Mouse (Mus musculus) kidney, embryonic 16.5 days (tissue): ENCODE results near the gene Apobec4. TPM values are rescaled to one million over a fixed set of nuclear protein-coding genes. Genes with fewer than 3 reads are reported as not detected.

Source experiments
- ATAC-seq: fragments of 200-750 bp; cut with Nextera tagmentation; 2 replicates; pipeline ENCODE4 v1.8.0; 2017; ENCODE audit warnings: moderate TSS enrichment; ENCODE audit not compliant: low FRiP score, low TSS enrichment
- H3K27ac ChIP-seq: fragments of 300-500 bp; sonication (generic); 2 replicates; pipeline ENCODE4 v1.5.1; 2014; ENCODE audit warnings: low read length
- H3K27me3 ChIP-seq: fragments of 300-500 bp; sonication (generic); 2 replicates; pipeline ENCODE4 v1.6.1; 2014; ENCODE audit warnings: low read length, control low read depth, mixed read lengths; ENCODE audit not compliant: insufficient read depth
- H3K36me3 ChIP-seq: fragments of 300-500 bp; sonication (generic); 2 replicates; pipeline ENCODE4 v1.6.1; 2014; ENCODE audit warnings: low read length, control low read depth, mixed read lengths; ENCODE audit not compliant: insufficient read depth
- H3K4me1 ChIP-seq: fragments of 300-500 bp; sonication (generic); 2 replicates; pipeline ENCODE4 v1.6.1; 2014; ENCODE audit warnings: low read length, control low read depth, mixed read lengths; ENCODE audit not compliant: insufficient read depth
- H3K4me2 ChIP-seq: fragments of 300-500 bp; sonication (generic); replicated peaks from 2 replicates; pipeline ENCODE4 v1.6.1; 2014; ENCODE audit warnings: low read depth, low read length
- H3K4me3 ChIP-seq: fragments of 300-500 bp; sonication (generic); 2 replicates; pipeline ENCODE4 v1.5.1; 2014; ENCODE audit warnings: mild to moderate bottlenecking, low read length
- H3K9ac ChIP-seq: fragments of 300-500 bp; sonication (generic); replicated peaks from 2 replicates; pipeline ENCODE4 v1.6.1; 2014; ENCODE audit warnings: low read length
- H3K9me3 ChIP-seq: fragments of 300-500 bp; sonication (generic); 2 replicates; pipeline ENCODE4 v1.6.1; 2016; ENCODE audit warnings: low read length, control low read depth
- WGBS: fragments of 180-500 bp; shearing (Covaris S2); extraction: QIAGEN DNeasy Blood & Tissue Kit; methylation state at CpG from one replicate; pipeline ENCODE4 v1.1.7; 2014; 5-methylcytosine and 5-hydroxymethylcytosine counted together
- polyA plus RNA-seq: library from polyadenylated mRNA; unstranded; fragments of >200 nt; fragmentation: Nextera tagmentation; extraction: Ambion mirVana; gene quantifications from 2 replicates; pipeline ENCODE4 v1.2.1, GENCODE M21; 2015

Gene Apobec4
- polyA plus RNA-seq: not detected in 2 replicates

- Histone ChIP-seq H3K27ac (no peak within 1 kb of the TSS), H3K36me3 (no peaks in the 10 kb centered on the region), H3K27me3 (no peaks in the 10 kb centered on the region), H3K9ac (no peak within 1 kb of the TSS), H3K4me1 (no peaks in the 10 kb centered on the region), H3K4me2 (no peak within 1 kb of the TSS), H3K4me3 (no peak within 1 kb of the TSS), H3K9me3 (no peaks in the 10 kb centered on the region)
- no peak for ATAC-seq
- 71% methylated on average over 13 of the region's 13 CpGs for WGBS
Observed at GRCm38 (mm10) chr1:152750312-152750965, at the start of gene Apobec4. Gene Apobec4, plus strand, starts transcription at chr1:152750551.

- no peak overlapping the region for H3K4me2 ChIP-seq
- H3K27me3 ChIP-seq: no peaks in the 10 kb centered on the region
- H3K9me3 ChIP-seq: no peaks in the 10 kb centered on the region
- H3K4me1 ChIP-seq: peaks cover 8% of the 10 kb centered on the region
- H3K9ac ChIP-seq: no peak overlapping the region
- no peak for ATAC-seq
- no peaks in the 10 kb centered on the region for H3K36me3 ChIP-seq
- no peak overlapping the region for H3K4me3 ChIP-seq
- no peak overlapping the region for H3K27ac ChIP-seq
- 81% methylated on average over 5 of the region's 5 CpGs for WGBS
Observed at GRCm38 (mm10) chr1:152701066-152701465, 49.3 kb upstream of the Apobec4 start.

GRCm38 (mm10) chr1:152702920-152703319 lies 47.4 kb upstream of the Apobec4 start:
- Histone ChIP-seq H3K4me3 (no peak overlapping the region), H3K4me1 (peaks cover 8% of the 10 kb centered on the region), H3K36me3 (no peaks in the 10 kb centered on the region), H3K27ac (no peak overlapping the region), H3K4me2 (no peak overlapping the region), H3K27me3 (no peaks in the 10 kb centered on the region), H3K9me3 (no peaks in the 10 kb centered on the region), H3K9ac (no peak overlapping the region)
- ATAC-seq: peak; percentile 77
- 31% methylated on average over 6 of the region's 6 CpGs for WGBS

GRCm38 (mm10) chr1:152703941-152704340 lies 46.4 kb upstream of the Apobec4 start:
- Histone ChIP-seq H3K36me3 (no peaks in the 10 kb centered on the region), H3K27ac (no peak overlapping the region), H3K4me1 (peaks cover 8% of the 10 kb centered on the region), H3K9ac (no peak overlapping the region), H3K4me2 (no peak overlapping the region), H3K4me3 (no peak overlapping the region), H3K9me3 (no peaks in the 10 kb centered on the region), H3K27me3 (no peaks in the 10 kb centered on the region)
- 35% methylated on average over 6 of the region's 6 CpGs for WGBS
- ATAC-seq: no peak

GRCm38 (mm10) chr1:152707560-152707959 lies 42.8 kb upstream of the Apobec4 start:
- WGBS: 80% methylated on average over 2 of the region's 2 CpGs
- H3K9me3 ChIP-seq: no peaks in the 10 kb centered on the region
- H3K4me3 ChIP-seq: no peak overlapping the region
- no peak for ATAC-seq
- H3K9ac ChIP-seq: no peak overlapping the region
- H3K4me2 ChIP-seq: no peak overlapping the region
- H3K36me3 ChIP-seq: no peaks in the 10 kb centered on the region
- H3K27me3 ChIP-seq: no peaks in the 10 kb centered on the region
- no peak overlapping the region for H3K27ac ChIP-seq
- H3K4me1 ChIP-seq: peaks cover 8% of the 10 kb centered on the region

GRCm38 (mm10) chr1:152711037-152711436 lies 39.3 kb upstream of the Apobec4 start:
- H3K9ac ChIP-seq: no peak overlapping the region
- H3K27ac ChIP-seq: no peak overlapping the region
- H3K36me3 ChIP-seq: no peaks in the 10 kb centered on the region
- no peaks in the 10 kb centered on the region for H3K4me1 ChIP-seq
- ATAC-seq: no peak
- no peak overlapping the region for H3K4me3 ChIP-seq
- WGBS: 84% methylated on average over 4 of the region's 4 CpGs
- H3K9me3 ChIP-seq: no peaks in the 10 kb centered on the region
- H3K27me3 ChIP-seq: no peaks in the 10 kb centered on the region
- H3K4me2 ChIP-seq: no peak overlapping the region

GRCm38 (mm10) chr1:152713924-152714323 lies 36.4 kb upstream of the Apobec4 start:
- no peaks in the 10 kb centered on the region for H3K36me3 ChIP-seq
- no peak for ATAC-seq
- no peak overlapping the region for H3K27ac ChIP-seq
- no peaks in the 10 kb centered on the region for H3K9me3 ChIP-seq
- H3K4me3 ChIP-seq: no peak overlapping the region
- H3K4me1 ChIP-seq: no peaks in the 10 kb centered on the region
- H3K4me2 ChIP-seq: no peak overlapping the region
- WGBS: 89% methylated on average over 4 of the region's 4 CpGs
- no peak overlapping the region for H3K9ac ChIP-seq
- no peaks in the 10 kb centered on the region for H3K27me3 ChIP-seq

- Histone ChIP-seq H3K9ac (no peak overlapping the region), H3K4me1 (no peaks in the 10 kb centered on the region), H3K27ac (no peak overlapping the region), H3K27me3 (no peaks in the 10 kb centered on the region), H3K36me3 (no peaks in the 10 kb centered on the region), H3K4me3 (no peak overlapping the region), H3K4me2 (no peak overlapping the region), H3K9me3 (no peaks in the 10 kb centered on the region)
- ATAC-seq: no peak
- WGBS: 93% methylated on average over 3 of the region's 3 CpGs
Observed at GRCm38 (mm10) chr1:152714405-152714804, 35.9 kb upstream of the Apobec4 start.

- H3K4me2 ChIP-seq: no peak overlapping the region
- no peaks in the 10 kb centered on the region for H3K27me3 ChIP-seq
- H3K36me3 ChIP-seq: no peaks in the 10 kb centered on the region
- no peak for ATAC-seq
- 85% methylated on average over 1 of the region's 1 CpGs for WGBS
- no peaks in the 10 kb centered on the region for H3K9me3 ChIP-seq
- H3K27ac ChIP-seq: no peak overlapping the region
- no peak overlapping the region for H3K9ac ChIP-seq
- H3K4me3 ChIP-seq: no peak overlapping the region
- no peaks in the 10 kb centered on the region for H3K4me1 ChIP-seq
Observed at GRCm38 (mm10) chr1:152717329-152717728, 33.0 kb upstream of the Apobec4 start.

GRCm38 (mm10) chr1:152718200-152718599 lies 32.2 kb upstream of the Apobec4 start:
- no peaks in the 10 kb centered on the region for H3K9me3 ChIP-seq
- H3K36me3 ChIP-seq: no peaks in the 10 kb centered on the region
- H3K27ac ChIP-seq: no peak overlapping the region
- H3K27me3 ChIP-seq: no peaks in the 10 kb centered on the region
- WGBS: 59% methylated on average over 6 of the region's 6 CpGs
- no peak overlapping the region for H3K4me2 ChIP-seq
- ATAC-seq: no peak
- no peak overlapping the region for H3K9ac ChIP-seq
- H3K4me1 ChIP-seq: no peaks in the 10 kb centered on the region
- H3K4me3 ChIP-seq: no peak overlapping the region
